Mouse (Mus musculus): Measurements from ENCODE around the gene Enox1. TPM values are rescaled to one million over a fixed set of nuclear protein-coding genes. Genes with fewer than 3 reads are reported as not detected.

Gene Enox1
- polyA plus RNA-seq, 1 experiment from 2014 or later, result 19.8 TPM

GRCm38 (mm10) chr14:77255201-77255600, 98.6 kb downstream of the Enox1 start:
- no peak for ATAC-seq (ENCODE audit: insufficient number of reproducible peaks, low FRiP score, low TSS enrichment, low read depth)
- Histone ChIP-seq H3K4me2 (replicated peaks) (no peak overlapping the region), H3K4me1 (peaks cover 6% of the 10 kb centered on the region; the same call in 1 of the 2 replicates), H3K4me3 (replicated peaks) (no peak overlapping the region), H3K9me3 (replicated peaks) (no peaks in the 10 kb centered on the region), H3K27me3 (no peaks in the 10 kb centered on the region), H3K9ac (no peak overlapping the region), H3K27ac (replicated peaks) (no peak overlapping the region), H3K36me3 (no peaks in the 10 kb centered on the region)
- 53% methylated on average over 3 of the region's 3 CpGs for WGBS

GRCm38 (mm10) chr14:77255711-77256110, 99.1 kb downstream of the Enox1 start:
- H3K27ac ChIP-seq (replicated peaks), result no peak overlapping the region
- no peaks in the 10 kb centered on the region for H3K36me3 ChIP-seq
- H3K4me1 ChIP-seq, result peaks cover 6% of the 10 kb centered on the region; the same call in 1 of the 2 replicates
- no peak overlapping the region for H3K9ac ChIP-seq
- no peak overlapping the region for H3K4me2 ChIP-seq (replicated peaks)
- no peaks in the 10 kb centered on the region for H3K9me3 ChIP-seq (replicated peaks)
- H3K4me3 ChIP-seq (replicated peaks), result no peak overlapping the region
- no peaks in the 10 kb centered on the region for H3K27me3 ChIP-seq
- 81% methylated on average over 6 of the region's 6 CpGs for WGBS
- ATAC-seq (ENCODE audit: insufficient number of reproducible peaks, low FRiP score, low TSS enrichment, low read depth), result no peak

- H3K27ac ChIP-seq (replicated peaks), result no peak overlapping the region
- no peak overlapping the region for H3K9ac ChIP-seq
- H3K4me1 ChIP-seq, result peaks cover 6% of the 10 kb centered on the region; the same call in 1 of the 2 replicates
- H3K4me2 ChIP-seq (replicated peaks), result no peak overlapping the region
- no peak overlapping the region for H3K4me3 ChIP-seq (replicated peaks)
- WGBS, result 44% methylated on average over 2 of the region's 2 CpGs
- no peaks in the 10 kb centered on the region for H3K36me3 ChIP-seq
- no peaks in the 10 kb centered on the region for H3K27me3 ChIP-seq
- ATAC-seq (ENCODE audit: insufficient number of reproducible peaks, low FRiP score, low TSS enrichment, low read depth), result no peak
- no peaks in the 10 kb centered on the region for H3K9me3 ChIP-seq (replicated peaks)
These were observed 100.4 kb downstream of the Enox1 start for GRCm38 (mm10) chr14:77256943-77257342.

DNA sequence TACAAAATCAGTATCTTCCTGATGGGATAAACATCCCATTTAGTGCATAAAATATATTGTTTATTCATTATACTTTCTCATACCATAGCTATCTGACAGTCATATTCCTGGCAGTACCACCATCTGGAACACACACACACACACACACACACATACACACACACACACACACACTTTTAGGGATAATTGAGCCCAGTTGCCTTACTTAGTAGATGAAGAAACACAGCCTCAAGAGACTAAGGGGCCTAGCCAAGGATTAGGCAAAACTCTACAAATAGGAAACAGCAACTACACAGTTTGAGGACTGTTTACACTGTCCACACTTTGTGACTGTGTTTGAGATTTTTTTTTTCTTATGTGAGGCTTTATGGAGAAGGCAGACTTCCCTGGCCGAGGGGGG, 100.9 kb downstream of the Enox1 start:
- no peaks in the 10 kb centered on the region for H3K36me3 ChIP-seq
- H3K4me3 ChIP-seq (replicated peaks), result no peak overlapping the region
- H3K27ac ChIP-seq (replicated peaks), result no peak overlapping the region
- no peaks in the 10 kb centered on the region for H3K9me3 ChIP-seq (replicated peaks)
- no peak for ATAC-seq (ENCODE audit: insufficient number of reproducible peaks, low FRiP score, low TSS enrichment, low read depth)
- no peaks in the 10 kb centered on the region for H3K27me3 ChIP-seq
- H3K4me1 ChIP-seq, result peaks cover 6% of the 10 kb centered on the region; the same call in 1 of the 2 replicates
- 44% methylated on average over 1 of the region's 1 CpGs for WGBS
- no peak overlapping the region for H3K9ac ChIP-seq
- H3K4me2 ChIP-seq (replicated peaks), result no peak overlapping the region

DNA sequence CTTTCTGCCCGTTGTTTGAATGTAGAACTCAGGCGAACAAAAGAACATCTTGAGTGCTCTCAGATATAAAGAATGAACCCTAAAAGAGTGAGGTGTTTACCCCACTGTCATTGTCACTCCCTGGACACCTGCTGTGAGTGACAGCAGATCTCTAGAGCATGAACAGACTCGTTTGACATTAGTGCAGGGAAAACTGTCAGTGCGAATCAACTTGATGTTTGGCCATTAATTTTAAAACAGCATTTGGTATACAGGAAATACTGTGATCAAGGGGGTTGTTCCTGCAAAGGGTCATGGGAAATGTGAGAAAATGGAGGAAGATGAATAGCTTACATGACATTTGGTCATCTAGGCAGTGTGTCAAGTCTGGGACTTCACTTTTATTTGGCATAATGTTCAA, 101.6 kb downstream of the Enox1 start:
- Histone ChIP-seq H3K4me3 (replicated peaks) (no peak overlapping the region), H3K4me1 (peaks cover 6% of the 10 kb centered on the region; the same call in 1 of the 2 replicates), H3K27me3 (no peaks in the 10 kb centered on the region), H3K27ac (replicated peaks) (no peak overlapping the region), H3K9me3 (replicated peaks) (no peaks in the 10 kb centered on the region), H3K9ac (no peak overlapping the region), H3K4me2 (replicated peaks) (no peak overlapping the region), H3K36me3 (no peaks in the 10 kb centered on the region)
- no peak for ATAC-seq (ENCODE audit: insufficient number of reproducible peaks, low FRiP score, low TSS enrichment, low read depth)
- 65% methylated on average over 4 of the region's 4 CpGs for WGBS

GRCm38 (mm10) chr14:77259686-77260085, 103.1 kb downstream of the Enox1 start:
- 90% methylated on average over 5 of the region's 5 CpGs for WGBS
- Histone ChIP-seq H3K4me3 (replicated peaks) (no peak overlapping the region), H3K27ac (replicated peaks) (no peak overlapping the region), H3K9ac (no peak overlapping the region), H3K9me3 (replicated peaks) (no peaks in the 10 kb centered on the region), H3K36me3 (no peaks in the 10 kb centered on the region), H3K27me3 (no peaks in the 10 kb centered on the region), H3K4me2 (replicated peaks) (no peak overlapping the region), H3K4me1 (peaks cover 6% of the 10 kb centered on the region; the same call in 1 of the 2 replicates)
- ATAC-seq (ENCODE audit: insufficient number of reproducible peaks, low FRiP score, low TSS enrichment, low read depth), result no peak

DNA sequence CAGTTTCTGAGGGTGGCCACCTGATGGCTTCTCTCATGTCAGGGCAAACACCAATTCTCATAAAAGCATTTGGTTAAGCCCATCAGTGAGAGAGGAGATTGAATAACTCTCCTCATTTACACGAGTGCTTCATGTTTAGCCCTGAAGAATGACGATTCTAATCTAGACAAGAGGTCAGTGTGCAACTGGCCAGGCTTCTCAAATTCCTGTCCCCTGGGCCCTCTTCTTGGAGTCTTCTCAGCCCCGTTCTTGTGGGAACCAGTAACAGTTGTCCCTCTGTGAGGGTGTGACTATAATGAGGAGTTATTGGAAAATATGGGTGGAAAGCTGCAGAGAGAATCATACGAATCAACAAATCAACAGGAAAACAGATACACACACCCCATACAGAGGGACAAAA, 103.5 kb downstream of the Enox1 start:
- Histone ChIP-seq H3K36me3 (no peaks in the 10 kb centered on the region), H3K4me3 (replicated peaks) (no peak overlapping the region), H3K4me2 (replicated peaks) (no peak overlapping the region), H3K27me3 (no peaks in the 10 kb centered on the region), H3K9me3 (replicated peaks) (no peaks in the 10 kb centered on the region), H3K9ac (no peak overlapping the region), H3K4me1 (peaks cover 2% of the 10 kb centered on the region; the same call in 1 of the 2 replicates), H3K27ac (replicated peaks) (no peak overlapping the region)
- 42% methylated on average over 4 of the region's 4 CpGs for WGBS
- 0 out of 2 replicates have a peak, but pooled peaks have one; percentile 34 for ATAC-seq (ENCODE audit: insufficient number of reproducible peaks, low FRiP score, low TSS enrichment, low read depth)

- 70% methylated on average over 17 of the region's 17 CpGs for WGBS
- no peak for ATAC-seq (ENCODE audit: insufficient number of reproducible peaks, low FRiP score, low TSS enrichment, low read depth)
- no peaks in the 10 kb centered on the region for H3K27me3 ChIP-seq
- no peaks in the 10 kb centered on the region for H3K4me1 ChIP-seq
- H3K9me3 ChIP-seq (replicated peaks), result no peaks in the 10 kb centered on the region
- H3K4me3 ChIP-seq (replicated peaks), result no peak overlapping the region
- H3K4me2 ChIP-seq (replicated peaks), result no peak overlapping the region
- H3K27ac ChIP-seq (replicated peaks), result no peak overlapping the region
- H3K36me3 ChIP-seq, result no peaks in the 10 kb centered on the region
- no peak overlapping the region for H3K9ac ChIP-seq
These were observed 110.5 kb downstream of the Enox1 start for GRCm38 (mm10) chr14:77266805-77267771.

DNA sequence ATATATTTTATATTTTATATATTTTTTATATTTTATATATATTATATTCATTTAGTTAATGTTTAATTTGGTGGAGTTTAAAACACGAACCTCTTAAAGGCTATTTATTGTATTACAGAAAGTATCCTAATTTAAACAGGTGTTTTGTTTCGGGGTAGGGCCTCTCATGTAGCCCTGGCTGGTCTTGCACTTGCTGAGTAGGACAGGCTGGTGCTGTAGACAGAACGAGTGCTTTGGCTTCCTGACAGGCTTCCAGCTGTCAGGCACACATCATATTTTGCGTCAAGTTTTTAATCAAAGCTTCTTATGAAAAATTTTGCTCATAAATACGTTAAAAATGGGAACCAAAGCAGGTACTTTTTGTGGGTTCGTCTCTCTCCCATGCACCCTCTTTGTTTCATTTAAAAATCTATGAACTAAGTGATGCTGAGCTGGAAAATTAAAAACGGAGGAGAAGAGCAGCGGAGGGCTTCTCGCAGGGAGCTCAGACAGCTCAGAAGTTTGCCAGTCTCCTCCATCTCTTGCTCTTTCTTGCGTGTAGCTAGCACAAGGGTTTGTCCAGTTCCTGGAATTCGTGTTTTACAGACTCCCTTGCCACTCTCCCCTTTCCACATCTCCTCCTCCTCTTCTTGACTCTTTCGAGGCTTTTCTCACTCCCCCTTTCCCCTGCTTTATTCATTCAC, 115.8 kb downstream of the Enox1 start:
- 52% methylated on average over 12 of the region's 12 CpGs for WGBS
- ATAC-seq (ENCODE audit: insufficient number of reproducible peaks, low FRiP score, low TSS enrichment, low read depth), result no peak
- H3K9me3 ChIP-seq (replicated peaks), result no peaks in the 10 kb centered on the region
- no peak overlapping the region for H3K9ac ChIP-seq
- H3K4me1 ChIP-seq, result peaks cover 3% of the 10 kb centered on the region; the same call in 1 of the 2 replicates
- no peaks in the 10 kb centered on the region for H3K36me3 ChIP-seq
- no peaks in the 10 kb centered on the region for H3K27me3 ChIP-seq
- no peak overlapping the region for H3K4me3 ChIP-seq (replicated peaks)
- H3K27ac ChIP-seq (replicated peaks), result 0 out of 2 replicates have a peak overlapping the region, but pooled peaks have one; percentile 22
- H3K4me2 ChIP-seq (replicated peaks), result peak overlapping the region; percentile 24; the same call in 1 of the 2 replicates

DNA sequence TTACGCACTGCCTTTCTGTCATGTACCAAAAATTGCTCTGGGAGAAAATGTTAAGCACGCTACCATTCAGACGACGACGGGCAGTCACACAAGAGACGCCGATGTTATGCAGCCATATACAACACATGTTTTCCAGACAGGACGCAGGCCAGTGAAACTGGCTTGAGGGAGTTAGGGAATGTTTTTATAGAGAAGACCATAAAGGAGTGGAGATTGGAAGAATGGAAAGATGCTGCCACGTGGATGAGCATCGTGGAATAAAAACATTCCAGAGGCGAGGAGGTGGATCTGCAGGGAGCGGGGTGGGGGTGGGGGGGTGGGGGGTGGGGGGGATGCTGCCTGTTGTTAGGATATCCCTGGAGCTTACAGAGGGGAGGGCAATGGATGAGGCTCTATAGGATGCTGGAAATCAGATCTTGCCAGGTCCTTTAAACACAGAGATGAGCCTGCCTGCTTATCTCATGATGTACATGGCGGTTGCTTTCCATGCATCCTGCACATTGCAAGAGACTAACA, 116.4 kb downstream of the Enox1 start:
- Histone ChIP-seq H3K27me3 (no peaks in the 10 kb centered on the region), H3K4me1 (peaks cover 3% of the 10 kb centered on the region; the same call in 1 of the 2 replicates), H3K4me3 (replicated peaks) (no peak overlapping the region), H3K9ac (no peak overlapping the region), H3K9me3 (replicated peaks) (no peaks in the 10 kb centered on the region), H3K36me3 (no peaks in the 10 kb centered on the region), H3K4me2 (replicated peaks) (peak overlapping the region; percentile 24; the same call in 1 of the 2 replicates), H3K27ac (replicated peaks) (0 out of 2 replicates have a peak overlapping the region, but pooled peaks have one; percentile 22)
- no peak for ATAC-seq (ENCODE audit: insufficient number of reproducible peaks, low FRiP score, low TSS enrichment, low read depth)
- WGBS, result 32% methylated on average over 13 of the region's 13 CpGs

DNA sequence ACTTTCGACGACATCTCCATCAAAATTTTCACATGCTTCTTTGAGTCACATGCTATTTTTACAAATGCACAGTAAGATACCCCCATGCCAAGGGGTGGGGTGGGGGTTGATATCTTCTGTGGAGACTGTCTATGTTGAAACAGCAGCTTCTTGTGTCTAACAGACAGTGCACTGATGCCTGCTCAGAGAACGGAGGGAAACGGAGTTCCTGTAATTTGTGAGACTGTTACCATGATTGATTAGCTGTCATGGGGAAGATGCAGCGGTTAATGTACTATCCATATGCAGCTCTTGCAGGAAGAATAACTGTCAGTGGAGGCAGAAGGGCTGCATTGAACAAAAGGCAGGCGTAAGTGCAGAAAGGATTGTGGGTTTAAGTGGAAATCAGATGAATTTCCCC, 117.2 kb downstream of the Enox1 start:
- Histone ChIP-seq H3K4me2 (replicated peaks) (no peak overlapping the region), H3K36me3 (no peaks in the 10 kb centered on the region), H3K9me3 (replicated peaks) (no peaks in the 10 kb centered on the region), H3K4me1 (peaks cover 3% of the 10 kb centered on the region; the same call in 1 of the 2 replicates), H3K27me3 (no peaks in the 10 kb centered on the region), H3K27ac (replicated peaks) (no peak overlapping the region), H3K4me3 (replicated peaks) (no peak overlapping the region), H3K9ac (no peak overlapping the region)
- WGBS, result 71% methylated on average over 6 of the region's 6 CpGs
- ATAC-seq (ENCODE audit: insufficient number of reproducible peaks, low FRiP score, low TSS enrichment, low read depth), result no peak

Measured in embryonic facial prominence, embryonic 15.5 days (tissue).